Mouse (Mus musculus) midbrain, embryonic 15.5 days (tissue): ENCODE results near the gene Pms1. TPM values are rescaled to one million over a fixed set of nuclear protein-coding genes. Genes with fewer than 3 reads are reported as not detected.
A peak's percentile ranks its signal among the peaks of the same experiment; 100 is the strongest.
"Not testable (repeated sequence)": the region's sequence is repeated elsewhere in the genome, so short reads cannot be mapped to it uniquely, and the experiment has no call there.

Experiments
- ATAC-seq: fragments of 200-750 bp; cut with Nextera tagmentation; replicated peaks from 2 replicates; pipeline ENCODE4 v1.8.0; 2017; ENCODE audit warnings: moderate TSS enrichment
- H3K27ac ChIP-seq: fragments of 300-500 bp; sonication (generic); 2 replicates; pipeline ENCODE4 v1.5.1; 2015; ENCODE audit warnings: mild to moderate bottlenecking, inconsistent platforms
- H3K27me3 ChIP-seq: fragments of 300-500 bp; sonication (generic); replicated peaks from 2 replicates; pipeline ENCODE4 v1.6.1; 2015; ENCODE audit warnings: inconsistent platforms
- H3K36me3 ChIP-seq: fragments of 300-500 bp; sonication (generic); replicated peaks from 2 replicates; pipeline ENCODE4 v1.6.1; 2015; ENCODE audit warnings: inconsistent platforms
- H3K4me1 ChIP-seq: fragments of 300-500 bp; sonication (generic); 2 replicates; pipeline ENCODE4 v1.6.1; 2015; ENCODE audit warnings: inconsistent platforms
- H3K4me2 ChIP-seq: fragments of 300-500 bp; sonication (generic); 2 replicates; pipeline ENCODE4 v1.6.1; 2015; ENCODE audit warnings: inconsistent platforms, mild to moderate bottlenecking, moderate library complexity
- H3K4me3 ChIP-seq: fragments of 300-500 bp; sonication (generic); 2 replicates; pipeline ENCODE4 v1.5.1; 2015; ENCODE audit warnings: mild to moderate bottlenecking, inconsistent platforms
- H3K9ac ChIP-seq: fragments of 300-500 bp; sonication (generic); 2 replicates; pipeline ENCODE4 v1.6.1; 2015; ENCODE audit warnings: mild to moderate bottlenecking, inconsistent platforms
- H3K9me3 ChIP-seq: fragments of 300-500 bp; sonication (generic); 2 replicates; pipeline ENCODE4 v1.6.1; 2016; ENCODE audit warnings: inconsistent platforms
- WGBS: fragments of 180-500 bp; shearing (Covaris S2); methylation state at CpG from one replicate; pipeline ENCODE4 v1.1.7; 2015; ENCODE audit warnings: mixed read lengths; 5-methylcytosine and 5-hydroxymethylcytosine counted together
- polyA plus RNA-seq: library from polyadenylated mRNA; unstranded; fragments of >200 nt; fragmentation: Nextera tagmentation; extraction: Ambion mirVana; gene quantifications from 2 replicates; pipeline ENCODE4 v1.2.1, GENCODE M21; 2015

The Pms1 gene
- 8.1 and 10.3 TPM in 2 replicates for polyA plus RNA-seq

- peaks cover 11% of the 10 kb centered on the region for H3K4me1 ChIP-seq
- H3K9me3 ChIP-seq = no peaks in the 10 kb centered on the region
- peak within 1 kb of the TSS; percentile 66 for H3K4me2 ChIP-seq
- no peaks in the 10 kb centered on the region for H3K27me3 ChIP-seq
- H3K4me3 ChIP-seq = peak within 1 kb of the TSS; percentile 77
- peak within 1 kb of the TSS; percentile 58 for H3K9ac ChIP-seq
- peak within 1 kb of the TSS; percentile 86 for H3K27ac ChIP-seq
- 0 out of 2 replicates have a peak, but pooled peaks cover 2% of the 10 kb centered on the region for H3K36me3 ChIP-seq
- peak; percentile 100 for ATAC-seq
- WGBS = under 1% methylated on average over 66 of the region's 66 CpGs
Observed at GRCm38 (mm10) chr1:53296581-53297383, at the start of gene Pms1, which contains the start of the genes Ormdl1 and Gm28778. TSS of gene Pms1 (minus strand) at chr1:53297018. TSS of gene Ormdl1 (plus strand) at chr1:53297095. TSS of gene Gm28778 (plus strand) at chr1:53297111.

- H3K9ac ChIP-seq = no peak overlapping the region
- H3K9me3 ChIP-seq = peaks cover 12% of the 10 kb centered on the region; the same call in 1 of the 2 replicates
- no peak overlapping the region for H3K4me2 ChIP-seq
- peaks cover 49% of the 10 kb centered on the region for H3K36me3 ChIP-seq
- no peaks in the 10 kb centered on the region for H3K27me3 ChIP-seq
- no peak overlapping the region for H3K27ac ChIP-seq
- 99% methylated on average over 2 of the region's 2 CpGs for WGBS
- no peak for ATAC-seq
- no peak overlapping the region for H3K4me3 ChIP-seq
- no peaks in the 10 kb centered on the region for H3K4me1 ChIP-seq
Observed at GRCm38 (mm10) chr1:53341071-53341470, 44.3 kb upstream of the Pms1 start.

GRCm38 (mm10) chr1:53337403-53337802, 40.6 kb upstream of the Pms1 start:
- peaks cover 22% of the 10 kb centered on the region for H3K36me3 ChIP-seq
- peaks cover 12% of the 10 kb centered on the region; the same call in 1 of the 2 replicates for H3K9me3 ChIP-seq
- H3K27me3 ChIP-seq, H3K27ac ChIP-seq, H3K4me3 ChIP-seq, H3K4me1 ChIP-seq, H3K4me2 ChIP-seq, ATAC-seq, H3K9ac ChIP-seq: not testable (repeated sequence)
- 77% methylated on average over 2 of the region's 2 CpGs for WGBS

- Histone ChIP-seq H3K9ac (no peak overlapping the region), H3K36me3 (peaks cover 3% of the 10 kb centered on the region; the same call in 1 of the 2 replicates), H3K4me3 (no peak overlapping the region), H3K27me3 (no peaks in the 10 kb centered on the region), H3K9me3 (peaks cover 3% of the 10 kb centered on the region; the same call in 1 of the 2 replicates), H3K4me1 (no peaks in the 10 kb centered on the region), H3K4me2 (no peak overlapping the region), H3K27ac (no peak overlapping the region)
- no peak for ATAC-seq
Observed at GRCm38 (mm10) chr1:53335465-53335864, 38.6 kb upstream of the Pms1 start.

- H3K9me3 ChIP-seq, H3K27ac ChIP-seq, ATAC-seq, H3K27me3 ChIP-seq, H3K4me2 ChIP-seq, H3K36me3 ChIP-seq, H3K4me3 ChIP-seq, H3K4me1 ChIP-seq, H3K9ac ChIP-seq: not testable (repeated sequence)
- 58% methylated on average over 5 of the region's 5 CpGs for WGBS
Observed at GRCm38 (mm10) chr1:53333527-53333926, 36.7 kb upstream of the Pms1 start.

GRCm38 (mm10) chr1:53324827-53325494, 28.1 kb upstream of the Pms1 start:
- Histone ChIP-seq H3K4me3 (no peak overlapping the region), H3K9ac (no peak overlapping the region), H3K4me1 (no peaks in the 10 kb centered on the region), H3K27ac (no peak overlapping the region), H3K36me3 (0 out of 2 replicates have a peak, but pooled peaks cover 5% of the 10 kb centered on the region), H3K4me2 (no peak overlapping the region), H3K27me3 (no peaks in the 10 kb centered on the region), H3K9me3 (no peaks in the 10 kb centered on the region)
- no peak for ATAC-seq
- WGBS = 95% methylated on average over 5 of the region's 5 CpGs

- H3K4me3 ChIP-seq = no peak overlapping the region
- no peak overlapping the region for H3K4me2 ChIP-seq
- no peaks in the 10 kb centered on the region for H3K27me3 ChIP-seq
- no peak overlapping the region for H3K27ac ChIP-seq
- no peak for ATAC-seq
- H3K36me3 ChIP-seq = 0 out of 2 replicates have a peak, but pooled peaks cover 5% of the 10 kb centered on the region
- 98% methylated on average over 1 of the region's 1 CpGs for WGBS
- no peaks in the 10 kb centered on the region for H3K4me1 ChIP-seq
- no peak overlapping the region for H3K9ac ChIP-seq
- H3K9me3 ChIP-seq = no peaks in the 10 kb centered on the region
Observed at GRCm38 (mm10) chr1:53324277-53324676, 27.5 kb upstream of the Pms1 start.

GRCm38 (mm10) chr1:53323254-53323653, 26.4 kb upstream of the Pms1 start:
- no peak for ATAC-seq
- no peak overlapping the region for H3K27ac ChIP-seq
- H3K9me3 ChIP-seq = no peaks in the 10 kb centered on the region
- no peak overlapping the region for H3K9ac ChIP-seq
- 92% methylated on average over 5 of the region's 5 CpGs for WGBS
- no peaks in the 10 kb centered on the region for H3K4me1 ChIP-seq
- no peaks in the 10 kb centered on the region for H3K27me3 ChIP-seq
- H3K4me2 ChIP-seq = no peak overlapping the region
- H3K4me3 ChIP-seq = no peak overlapping the region
- 0 out of 2 replicates have a peak, but pooled peaks cover 7% of the 10 kb centered on the region for H3K36me3 ChIP-seq

GRCm38 (mm10) chr1:53321662-53322344, 25.0 kb upstream of the Pms1 start:
- Histone ChIP-seq H3K4me3 (no peak overlapping the region), H3K9ac (no peak overlapping the region), H3K4me1 (no peaks in the 10 kb centered on the region), H3K27me3 (no peaks in the 10 kb centered on the region), H3K4me2 (no peak overlapping the region), H3K27ac (no peak overlapping the region), H3K36me3 (peaks cover 12% of the 10 kb centered on the region; the same call in 1 of the 2 replicates), H3K9me3 (no peaks in the 10 kb centered on the region)
- ATAC-seq = no peak
- 97% methylated on average over 4 of the region's 4 CpGs for WGBS

- Histone ChIP-seq H3K4me2 (peak within 1 kb of the TSS; percentile 70), H3K9me3 (no peaks in the 10 kb centered on the region), H3K27me3 (no peaks in the 10 kb centered on the region), H3K27ac (peak within 1 kb of the TSS; percentile 87), H3K9ac (peak within 1 kb of the TSS; percentile 79), H3K4me1 (peaks cover 11% of the 10 kb centered on the region), H3K36me3 (peaks cover 7% of the 10 kb centered on the region; the same call in 1 of the 2 replicates), H3K4me3 (peak within 1 kb of the TSS; percentile 78)
- WGBS = 3% methylated on average over 27 of the region's 27 CpGs
- peak; percentile 99 for ATAC-seq
Observed at GRCm38 (mm10) chr1:53312989-53313967, 16.5 kb upstream of the Pms1 start, which contains the start of gene Osgepl1. TSS of gene Osgepl1 (plus strand) at chr1:53313624.

- whole genome bisulfite sequencing = 89% methylated on average over 4 of the region's 4 CpGs
- 0 out of 2 replicates have a peak, but pooled peaks cover 2% of the 10 kb centered on the region for H3K36me3 ChIP-seq
- H3K9me3 ChIP-seq = no peaks in the 10 kb centered on the region
- no peaks in the 10 kb centered on the region for H3K27me3 ChIP-seq
- H3K4me3 ChIP-seq = no peak overlapping the region
- no peak for ATAC-seq
- no peak overlapping the region for H3K4me2 ChIP-seq
- no peak overlapping the region for H3K9ac ChIP-seq
- peaks cover 11% of the 10 kb centered on the region for H3K4me1 ChIP-seq
- no peak overlapping the region for H3K27ac ChIP-seq
Observed at GRCm38 (mm10) chr1:53300506-53300905, 3.7 kb upstream of the Pms1 start.
